Mouse (Mus musculus) heart, adult 2 months (tissue): ENCODE results near the gene Edem1.

Experiments used
- CTCF ChIP-seq: fragments of 200-600 bp; IDR thresholded peaks from 2 replicates; pipeline ENCODE4 v1.8.1; 2022; ENCODE audit warnings: antibody characterized with exemption, mild to moderate bottlenecking, moderate library complexity
- POLR2A ChIP-seq: fragments of 200-500 bp; IDR thresholded peaks from 2 replicates; pipeline ENCODE4 v1.6.1; 2011; ENCODE audit warnings: mild to moderate bottlenecking, low read depth, low read length, control low read depth; ENCODE audit not compliant: insufficient read depth

- TF ChIP-seq CTCF (no peak), POLR2A (no peak)
Observed at GRCm38 (mm10) chr6:108817510-108817909, 10.9 kb upstream of the Edem1 start.
